Mouse (Mus musculus) B cell, adult 67 days (primary cell): Measurements from ENCODE around the gene Ebf1. TPM values are rescaled to one million over a fixed set of nuclear protein-coding genes. Genes with fewer than 3 reads are reported as not detected.

Experiments
- total RNA-seq, 2 experiments: library from RNA; stranded (reverse); gene quantifications; 4 replicates each; pipeline ENCODE4 v1.2.4; 2023

The Ebf1 gene
- total RNA-seq, result 100 to 1,000 TPM; 496 to 531 TPM

DNA sequence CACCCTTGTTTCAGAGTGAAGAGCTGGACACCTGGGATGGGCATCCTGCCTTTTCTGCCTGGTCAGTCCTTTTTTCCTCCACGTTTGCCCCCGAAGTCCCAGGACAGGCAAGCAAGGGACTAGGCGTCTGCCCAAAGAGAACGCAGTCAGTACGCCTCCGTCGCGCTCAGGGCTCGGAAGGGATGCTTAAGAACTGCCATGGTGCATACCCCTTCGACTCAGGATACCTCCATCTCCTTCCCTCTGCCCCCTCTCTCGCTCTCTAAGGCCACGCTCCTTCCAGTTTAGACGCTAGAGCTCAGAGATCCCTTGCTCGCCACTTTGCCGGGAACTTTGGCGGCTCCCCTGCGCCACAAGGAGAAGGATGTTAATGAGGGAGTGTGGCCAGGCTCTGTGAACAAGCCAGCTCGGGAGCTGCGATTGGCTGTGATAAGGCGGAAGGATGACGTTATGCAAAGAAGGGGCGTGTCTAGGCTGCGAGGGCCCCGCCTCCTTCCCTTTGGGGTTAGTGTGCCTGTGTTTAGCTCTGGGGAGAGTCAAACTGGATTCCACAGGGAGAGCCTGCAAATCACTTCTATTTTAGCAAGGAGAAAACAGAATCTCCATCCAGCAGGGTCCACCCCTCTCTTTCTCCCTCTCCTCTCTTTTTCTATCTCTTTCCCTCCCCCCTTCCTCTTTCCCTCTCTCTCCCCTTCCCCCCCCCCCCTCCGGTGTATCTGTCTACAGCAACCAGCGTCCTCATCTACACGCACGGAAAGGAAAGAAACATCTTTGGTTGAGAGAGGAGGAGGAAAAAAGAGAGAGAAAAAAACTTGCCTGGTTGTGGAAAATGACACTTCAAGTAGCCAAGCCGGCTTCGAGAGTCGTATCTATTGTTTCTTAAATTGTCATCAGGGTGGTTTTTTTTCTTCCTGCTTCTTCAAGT, at the start of gene Ebf1:
Ebf1 (plus strand) TSS at position 530 of the 925 bp plus-strand sequence.

Other genes starting within 250 kb of the Ebf1 start
- not detected for gene Il12b, start 217.3 kb upstream of the Ebf1 start, total RNA-seq
- gene Ublcp1, start 146.8 kb upstream of the Ebf1 start, total RNA-seq, result 100 to 1,000 TPM in 1 of 2 experiments, 10 to 100 TPM in 1; 91.4 to 109 TPM
- gene Rnf145, start 98.4 kb upstream of the Ebf1 start, total RNA-seq, result 100 to 1,000 TPM; 252 to 279 TPM